Mouse (Mus musculus) olfactory bulb, adult 2 months (tissue): ENCODE data around the gene Cox19.

Source experiments
- CTCF ChIP-seq: fragments of 200-500 bp; IDR thresholded peaks from 2 replicates; pipeline ENCODE4 v1.5.1; 2012; ENCODE audit warnings: low read depth, mild to moderate bottlenecking, low read length, moderate library complexity; ENCODE audit not compliant: insufficient read depth
- POLR2A ChIP-seq: fragments of 200-500 bp; IDR thresholded peaks from 2 replicates; pipeline ENCODE4 v1.6.1; 2012; ENCODE audit warnings: mild to moderate bottlenecking, low read depth, low read length, moderate library complexity; ENCODE audit not compliant: insufficient read depth

DNA sequence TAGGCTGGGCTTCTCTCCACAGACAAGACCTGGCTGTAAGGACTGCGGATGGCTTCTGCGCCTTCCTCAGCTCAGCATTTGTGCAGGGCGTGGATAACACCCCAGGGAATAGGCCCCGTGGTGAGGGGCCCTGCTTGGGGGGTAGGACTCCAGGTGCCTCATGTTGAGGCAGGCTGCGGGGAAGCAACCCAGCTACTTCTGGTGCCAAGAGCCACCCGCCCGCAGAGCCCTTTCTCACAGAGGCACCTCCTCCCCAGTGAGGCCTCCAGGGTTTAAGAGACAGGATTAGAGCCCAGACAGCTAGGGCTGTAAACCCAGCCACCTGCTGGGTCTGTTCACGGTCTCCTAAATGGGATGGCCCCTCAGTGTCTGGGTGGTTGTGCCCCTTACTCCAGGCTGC is 410 bp upstream of the Cox19 start:
- TF ChIP-seq CTCF (no peak), POLR2A (no peak)
